Mouse (Mus musculus) gastrocnemius, postnatal 14 days (tissue): ENCODE data around the gene H2-Q7. TPM values are rescaled to one million over a fixed set of nuclear protein-coding genes. Genes with fewer than 3 reads are reported as not detected.

Experiments used
- total RNA-seq, 2 experiments: library from RNA; stranded (reverse); gene quantifications; 2 replicates each; pipeline ENCODE4 v1.2.3; 2021

Gene H2-Q7
- total RNA-seq, 2 experiments from 2014 or later: 0.35 to 0.64 TPM

Other genes starting within 250 kb of the H2-Q7 start
- under 1 TPM in 1 of 2 experiments, not detected in 1; 0.31 TPM for gene Ltb, start 244.7 kb upstream of the H2-Q7 start, total RNA-seq
- gene Tnf, start 237.1 kb upstream of the H2-Q7 start, total RNA-seq: under 1 TPM; 0.24 to 0.68 TPM
- under 1 TPM; 0.42 to 0.78 TPM for gene Lta, start 233.8 kb upstream of the H2-Q7 start, total RNA-seq
- gene Gm16181, start 218.3 kb upstream of the H2-Q7 start, total RNA-seq: not detected
- 1 to 10 TPM; 2.3 to 2.7 TPM for gene Atp6v1g2, start 205.5 kb upstream of the H2-Q7 start, total RNA-seq
- 1 to 10 TPM; 7.6 to 7.9 TPM for gene Nfkbil1, start 203.4 kb upstream of the H2-Q7 start, total RNA-seq
- gene Ddx39b, start 197.4 kb upstream of the H2-Q7 start, total RNA-seq: 100 to 1,000 TPM in 1 of 2 experiments, 10 to 100 TPM in 1; 85.3 to 103 TPM
- gene H2-D1, start 176.4 kb upstream of the H2-Q7 start, total RNA-seq: 10 to 100 TPM; 34.3 to 40.7 TPM
- under 1 TPM; 0.18 to 0.47 TPM for gene H2-Q1, start 118.8 kb upstream of the H2-Q7 start, total RNA-seq
- gene H2-Q2, start 96.9 kb upstream of the H2-Q7 start, total RNA-seq: under 1 TPM; 0.33 to 0.58 TPM
- 1 to 10 TPM; 3.0 to 4.1 TPM for gene H2-Q4, start 59.5 kb upstream of the H2-Q7 start, total RNA-seq
- under 1 TPM in 1 of 2 experiments, not detected in 1; 0.10 TPM for gene H2-Q6, start 14.3 kb upstream of the H2-Q7 start, total RNA-seq
- under 1 TPM in 1 of 2 experiments, not detected in 1; 0.09 TPM for gene H2-Q10, start 30.9 kb downstream of the H2-Q7 start, total RNA-seq
- not detected for gene Pou5f1, start 66.9 kb downstream of the H2-Q7 start, total RNA-seq
- gene Tcf19, start 77.7 kb downstream of the H2-Q7 start, total RNA-seq: 1 to 10 TPM; 4.5 to 5.4 TPM
- 1 to 10 TPM; 2.6 to 3.3 TPM for gene Cchcr1, start 77.9 kb downstream of the H2-Q7 start, total RNA-seq
- not detected for gene Psors1c2, start 94.0 kb downstream of the H2-Q7 start, total RNA-seq
- under 1 TPM; 0.09 to 0.29 TPM for gene Cdsn, start 113.0 kb downstream of the H2-Q7 start, total RNA-seq
- gene 2300002M23Rik, start 128.3 kb downstream of the H2-Q7 start, total RNA-seq: not detected
- not detected for gene Sfta2, start 162.4 kb downstream of the H2-Q7 start, total RNA-seq
- not detected for gene Gm9573, start 187.5 kb downstream of the H2-Q7 start, total RNA-seq
- gene Mucl3, start 204.5 kb downstream of the H2-Q7 start, total RNA-seq: not detected
- gene Vars2, start 228.4 kb downstream of the H2-Q7 start, total RNA-seq: 10 to 100 TPM; 15.7 to 16.6 TPM
- gene Gtf2h4, start 234.6 kb downstream of the H2-Q7 start, total RNA-seq: 10 to 100 TPM; 16.1 to 19.4 TPM